13 mouse cellular contexts compared by ENCODE assay signal in the genomic region with DNA sequence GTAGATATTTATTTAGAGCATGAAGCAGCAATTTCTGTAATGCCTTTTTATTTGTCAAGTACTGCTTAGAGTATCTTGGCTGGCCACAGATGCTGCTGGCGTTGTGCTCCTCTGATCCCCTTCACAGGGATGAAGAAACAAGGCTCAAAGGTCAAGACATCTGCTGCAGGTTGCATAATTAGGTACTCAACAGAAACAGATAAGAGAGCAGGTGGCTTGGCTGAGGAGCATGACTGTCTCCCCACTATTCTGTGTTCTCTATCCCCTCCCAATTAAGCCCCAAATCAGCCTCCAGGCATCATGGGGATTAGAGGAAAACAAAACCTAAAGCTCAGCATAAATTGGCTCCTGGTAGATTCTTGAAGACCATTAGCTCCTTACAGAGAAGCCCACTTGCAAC. TPM values are rescaled to one million over a fixed set of nuclear protein-coding genes. Genes with fewer than 3 reads are reported as not detected.
"Had no signal": no experiment of that assay in that cellular context is flagged by ENCODE, and none has a peak within 500 bp of the region (broad histone marks: within the 10 kb centered on the region; RNA-seq: fewer than 3 reads in every experiment).

No protein-coding gene starts in this region.

- H3K4me3 ChIP-seq: limb, embryonic 13.5 days; liver, embryonic 13.5 days; midbrain, embryonic 13.5 days; stomach, embryonic 15.5 days had no signal

- ATAC-seq: midbrain, embryonic 13.5 days had no signal

- DNase-seq: kidney, adult 8-10 months; kidney, postnatal 25 days; layer of hippocampus, adult 9-11 months; left cerebral cortex, postnatal 4 days; liver, embryonic 13.5 days; lung, adult 18-20 months; right cerebral cortex, postnatal 14 days; thymus, adult 2 months; thymus, postnatal 25 days had no signal

- H3K36me3 ChIP-seq: limb, embryonic 13.5 days; liver, embryonic 13.5 days; midbrain, embryonic 13.5 days; stomach, embryonic 15.5 days had no signal

- H3K9ac ChIP-seq: limb, embryonic 13.5 days; liver, embryonic 13.5 days; midbrain, embryonic 13.5 days; stomach, embryonic 15.5 days had no signal

- H3K4me2 ChIP-seq: limb, embryonic 13.5 days; liver, embryonic 13.5 days; midbrain, embryonic 13.5 days; stomach, embryonic 15.5 days had no signal

- H3K9me3 ChIP-seq: limb, embryonic 13.5 days; liver, embryonic 13.5 days; midbrain, embryonic 13.5 days; stomach, embryonic 15.5 days had no signal

- H3K4me1 ChIP-seq: liver, embryonic 13.5 days; stomach, embryonic 15.5 days had no signal

- H3K27ac ChIP-seq: limb, embryonic 13.5 days; liver, embryonic 13.5 days; midbrain, embryonic 13.5 days; stomach, embryonic 15.5 days had no signal

- H3K27me3 ChIP-seq: limb, embryonic 13.5 days; liver, embryonic 13.5 days; midbrain, embryonic 13.5 days; stomach, embryonic 15.5 days had no signal

RNA-seq across cellular contexts. Expression of gene Igfbp2, which starts 32.0 kb away (rescaled TPM):
- total RNA-seq: megakaryocyte progenitor cell, adult 5-6 weeks had no signal
